Comparison of ENCODE assay signal across 8 mouse cellular contexts in genomic region chr13:55330567-55331400, GRCm38 (mm10). TPM values are rescaled to one million over a fixed set of nuclear protein-coding genes. Genes with fewer than 3 reads are reported as not detected.
DNase-seq lines count a peak whose midpoint lies in the region; ATAC-seq and TF ChIP-seq lines count a peak whose summit lies in the region.

No protein-coding gene starts in this region.

- H3K4me2 ChIP-seq in kidney, postnatal 0 days (ENCODE audit: low read length) = peak overlapping the region; percentile 68
- H3K4me2 ChIP-seq in hindbrain, embryonic 15.5 days = peak overlapping the region; percentile 81
- H3K4me2 ChIP-seq in midbrain, postnatal 0 days (ENCODE audit: low read depth, low read length, poor library complexity, severe bottlenecking) = peak overlapping the region; percentile 95

- peak; percentile 78 for DNase-seq in kidney, postnatal 0 days (ENCODE audit: low spot score)
- DNase-seq in kidney, adult 9 months = no peak
- no peak for DNase-seq in midbrain, postnatal 0 days (ENCODE audit: low spot score)
- no peak for DNase-seq in thymus, postnatal 36 days
- no peak for DNase-seq in left cerebral cortex, postnatal 10 days (ENCODE audit: extremely low spot score in 1 of 2, low spot score in 2 of 2)
- no peak for DNase-seq in c-Kit-positive CD71-positive TER-119-positive erythroid progenitor cells, embryonic 14.5 days (ENCODE audit: low spot score)

- no peaks in the 10 kb centered on the region for H3K27me3 ChIP-seq in kidney, postnatal 0 days (ENCODE audit: insufficient read depth, low read length)
- no peaks in the 10 kb centered on the region for H3K27me3 ChIP-seq in hindbrain, embryonic 15.5 days
- H3K27me3 ChIP-seq in midbrain, postnatal 0 days (ENCODE audit: insufficient read depth, low read length) = no peaks in the 10 kb centered on the region

- TF ChIP-seq CTCF in kidney, postnatal 0 days (IDR thresholded peaks at IDR 0.05; ENCODE audit: low read depth) = peak; percentile 60; the same call in 1 of the 2 replicates
- peak; percentile 73 for TF ChIP-seq CTCF in midbrain, postnatal 0 days (IDR thresholded peaks at IDR 0.05)

- no peak; the same call in 1 of the 2 replicates for ATAC-seq in kidney, postnatal 0 days (replicated peaks; ENCODE audit: low FRiP score, low read depth)
- no peak; the same call in 1 of the 2 replicates for ATAC-seq in hindbrain, embryonic 15.5 days (ENCODE audit: low FRiP score, low read depth)
- no peak for ATAC-seq in midbrain, postnatal 0 days (ENCODE audit: low FRiP score)

- 0 out of 2 replicates have a peak overlapping the region, but pooled peaks have one; percentile 54 for H3K9ac ChIP-seq in kidney, postnatal 0 days (ENCODE audit: low read depth, low read length)
- peak overlapping the region; percentile 59 for H3K9ac ChIP-seq in hindbrain, embryonic 15.5 days
- H3K9ac ChIP-seq in midbrain, postnatal 0 days (replicated peaks; ENCODE audit: low read length, poor library complexity, severe bottlenecking) = no peak overlapping the region

- 38% methylated on average over 14 of the region's 14 CpGs for WGBS in kidney, postnatal 0 days
- WGBS in hindbrain, embryonic 15.5 days = 48% methylated on average over 14 of the region's 14 CpGs
- 51% methylated on average over 14 of the region's 14 CpGs for WGBS in midbrain, postnatal 0 days

- 0 out of 2 replicates have a peak overlapping the region, but pooled peaks have one; percentile 65 for H3K27ac ChIP-seq in kidney, postnatal 0 days
- no peak overlapping the region for H3K27ac ChIP-seq in brown adipose tissue, adult 24 weeks (replicated peaks; ENCODE audit: low read depth, low read length)
- H3K27ac ChIP-seq in hindbrain, embryonic 15.5 days (replicated peaks) = peak overlapping the region; percentile 82
- peak overlapping the region; percentile 65; the same call in 1 of the 2 replicates for H3K27ac ChIP-seq in midbrain, postnatal 0 days (ENCODE audit: low read depth, low read length)

- H3K4me3 ChIP-seq in kidney, postnatal 0 days (replicated peaks; ENCODE audit: low read depth, low read length) = peak overlapping the region; percentile 50
- H3K4me3 ChIP-seq in brown adipose tissue, adult 24 weeks (ENCODE audit: insufficient read depth, low read depth, low read length) = peak overlapping the region; percentile 77
- peak overlapping the region; percentile 80 for H3K4me3 ChIP-seq in hindbrain, embryonic 15.5 days
- peak overlapping the region; percentile 57 for H3K4me3 ChIP-seq in midbrain, postnatal 0 days (ENCODE audit: low read depth, low read length)

- no peaks in the 10 kb centered on the region for H3K9me3 ChIP-seq in kidney, postnatal 0 days (replicated peaks; ENCODE audit: low read length)
- no peaks in the 10 kb centered on the region for H3K9me3 ChIP-seq in hindbrain, embryonic 15.5 days
- no peaks in the 10 kb centered on the region for H3K9me3 ChIP-seq in midbrain, postnatal 0 days (ENCODE audit: low read length)

- H3K4me1 ChIP-seq in kidney, postnatal 0 days (replicated peaks; ENCODE audit: insufficient read depth, low read length) = peaks cover 10% of the 10 kb centered on the region
- H3K4me1 ChIP-seq in brown adipose tissue, adult 24 weeks (ENCODE audit: control insufficient read depth, insufficient read depth, insufficient read length, low read length) = no peaks in the 10 kb centered on the region
- peaks cover 30% of the 10 kb centered on the region for H3K4me1 ChIP-seq in hindbrain, embryonic 15.5 days (replicated peaks)
- H3K4me1 ChIP-seq in midbrain, postnatal 0 days (ENCODE audit: insufficient read depth, low read length) = peaks cover 3% of the 10 kb centered on the region; the same call in 1 of the 2 replicates

- peaks cover 3% of the 10 kb centered on the region; the same call in 1 of the 2 replicates for H3K36me3 ChIP-seq in kidney, postnatal 0 days (ENCODE audit: insufficient read depth, low read length)
- H3K36me3 ChIP-seq in hindbrain, embryonic 15.5 days = no peaks in the 10 kb centered on the region
- peaks cover 3% of the 10 kb centered on the region for H3K36me3 ChIP-seq in midbrain, postnatal 0 days (ENCODE audit: insufficient read depth, low read length)

- intact Hi-C loops in left cerebral cortex, postnatal 10 days (cut with DNase I) = no loop called here

RNA-seq across cellular contexts. Expression of gene Mxd3, which starts 1.2 kb away (rescaled TPM):
- polyA plus RNA-seq in kidney, postnatal 0 days (2015; fragmentation: Nextera tagmentation; extraction: Ambion mirVana) = 14.9 and 15.1 TPM in 2 replicates
- polyA plus RNA-seq in brown adipose tissue, adult 24 weeks (2012; ENCODE audit: insufficient read depth, insufficient read length, missing spikeins) = not detected in 2 replicates
- 11.3 and 14.4 TPM in 2 replicates for polyA plus RNA-seq in hindbrain, embryonic 15.5 days (2015; fragmentation: Nextera tagmentation; extraction: Ambion mirVana)
- 6.6 and 7.2 TPM in 2 replicates for total RNA-seq in midbrain, postnatal 0 days (2014; rRNA removed)
- polyA plus RNA-seq in midbrain, postnatal 0 days (2015; fragmentation: Nextera tagmentation; extraction: Ambion mirVana) = 3.5 and 3.6 TPM in 2 replicates
- total RNA-seq in left cerebral cortex, postnatal 10 days (2021) = 1 to 10 TPM; 2.2 to 2.4 TPM

RNA-seq across cellular contexts. Expression of gene Rab24, which starts 9.0 kb away (rescaled TPM):
- 84.8 and 93.1 TPM in 2 replicates for polyA plus RNA-seq in kidney, postnatal 0 days (2015; fragmentation: Nextera tagmentation; extraction: Ambion mirVana)
- polyA plus RNA-seq in brown adipose tissue, adult 24 weeks (2012; ENCODE audit: insufficient read depth, insufficient read length, missing spikeins) = 40.0 and 56.9 TPM in 2 replicates
- polyA plus RNA-seq in hindbrain, embryonic 15.5 days (2015; fragmentation: Nextera tagmentation; extraction: Ambion mirVana) = 103 and 108 TPM in 2 replicates
- total RNA-seq in midbrain, postnatal 0 days (2014; rRNA removed) = 70.0 and 88.1 TPM in 2 replicates
- 83.2 and 84.2 TPM in 2 replicates for polyA plus RNA-seq in midbrain, postnatal 0 days (2015; fragmentation: Nextera tagmentation; extraction: Ambion mirVana)
- 10 to 100 TPM; 63.2 to 65.7 TPM for total RNA-seq in left cerebral cortex, postnatal 10 days (2021)

RNA-seq across cellular contexts. Expression of gene Prelid1, which starts 10.5 kb away (rescaled TPM):
- polyA plus RNA-seq in kidney, postnatal 0 days (2015; fragmentation: Nextera tagmentation; extraction: Ambion mirVana) = 398 and 435 TPM in 2 replicates
- polyA plus RNA-seq in brown adipose tissue, adult 24 weeks (2012; ENCODE audit: insufficient read depth, insufficient read length, missing spikeins) = 116 and 125 TPM in 2 replicates
- 338 and 343 TPM in 2 replicates for polyA plus RNA-seq in hindbrain, embryonic 15.5 days (2015; fragmentation: Nextera tagmentation; extraction: Ambion mirVana)
- 208 and 210 TPM in 2 replicates for total RNA-seq in midbrain, postnatal 0 days (2014; rRNA removed)
- 318 and 326 TPM in 2 replicates for polyA plus RNA-seq in midbrain, postnatal 0 days (2015; fragmentation: Nextera tagmentation; extraction: Ambion mirVana)
- total RNA-seq in left cerebral cortex, postnatal 10 days (2021) = 100 to 1,000 TPM; 180 TPM

RNA-seq across cellular contexts. Expression of gene Lman2, which starts 31.8 kb away (rescaled TPM):
- polyA plus RNA-seq in kidney, postnatal 0 days (2015; fragmentation: Nextera tagmentation; extraction: Ambion mirVana) = 93.7 and 103 TPM in 2 replicates
- polyA plus RNA-seq in brown adipose tissue, adult 24 weeks (2012; ENCODE audit: insufficient read depth, insufficient read length, missing spikeins) = 87.3 and 88.0 TPM in 2 replicates
- 49.5 and 50.1 TPM in 2 replicates for polyA plus RNA-seq in hindbrain, embryonic 15.5 days (2015; fragmentation: Nextera tagmentation; extraction: Ambion mirVana)
- 55.7 and 55.9 TPM in 2 replicates for total RNA-seq in midbrain, postnatal 0 days (2014; rRNA removed)
- polyA plus RNA-seq in midbrain, postnatal 0 days (2015; fragmentation: Nextera tagmentation; extraction: Ambion mirVana) = 32.8 and 35.0 TPM in 2 replicates
- 10 to 100 TPM; 38.3 to 42.6 TPM for total RNA-seq in left cerebral cortex, postnatal 10 days (2021)

RNA-seq across cellular contexts. Expression of gene Rgs14, which starts 38.7 kb away (rescaled TPM):
- 1.6 and 1.7 TPM in 2 replicates for polyA plus RNA-seq in kidney, postnatal 0 days (2015; fragmentation: Nextera tagmentation; extraction: Ambion mirVana)
- not detected in 2 replicates for polyA plus RNA-seq in brown adipose tissue, adult 24 weeks (2012; ENCODE audit: insufficient read depth, insufficient read length, missing spikeins)
- 0.29 and 0.41 TPM in 2 replicates for polyA plus RNA-seq in hindbrain, embryonic 15.5 days (2015; fragmentation: Nextera tagmentation; extraction: Ambion mirVana)
- total RNA-seq in midbrain, postnatal 0 days (2014; rRNA removed) = 0.44 and 1.1 TPM in 2 replicates
- polyA plus RNA-seq in midbrain, postnatal 0 days (2015; fragmentation: Nextera tagmentation; extraction: Ambion mirVana) = 1.3 and 1.5 TPM in 2 replicates
- 10 to 100 TPM; 19.3 to 20.6 TPM for total RNA-seq in left cerebral cortex, postnatal 10 days (2021)
